Mouse (Mus musculus): ENCODE results near the gene Gng8. TPM values are rescaled to one million over a fixed set of nuclear protein-coding genes. Genes with fewer than 3 reads are reported as not detected.

Gene Gng8
- polyA plus RNA-seq, 2 experiments = 17.8 to 63.3 TPM

GRCm38 (mm10) chr7:16923283-16924036 is 31.9 kb downstream of the Gng8 start:
- under 1% methylated on average over 31 of the region's 57 CpGs for WGBS
- Histone ChIP-seq H3K27ac (replicated peaks; ENCODE audit: low read depth, low read length) (peak overlapping the region; percentile 99), H3K9me3 (ENCODE audit: control insufficient read depth, low read length) (no peaks in the 10 kb centered on the region), H3K9ac (ENCODE audit: low read depth, low read length, severe bottlenecking) (peak overlapping the region; percentile 84), H3K4me1 (ENCODE audit: control insufficient read depth, insufficient read depth, low read length) (peaks cover 32% of the 10 kb centered on the region), H3K4me3 (replicated peaks; ENCODE audit: low read length) (peak overlapping the region; percentile 99), H3K36me3 (ENCODE audit: control insufficient read depth, insufficient read depth, low read length) (peaks cover 17% of the 10 kb centered on the region), H3K27me3 (ENCODE audit: control insufficient read depth, insufficient read depth, low read length) (no peaks in the 10 kb centered on the region), H3K4me2 (replicated peaks; ENCODE audit: low read depth, low read length, severe bottlenecking) (peak overlapping the region; percentile 88)
- DNase-seq (ENCODE audit: low spot score) (no peak), ATAC-seq (ENCODE audit: low FRiP score, low read depth) (no peak)
- 0 out of 2 replicates have a peak, but pooled peaks have one; percentile 30 for TF ChIP-seq POLR2A (IDR thresholded peaks at IDR 0.05; ENCODE audit: borderline replicate concordance, extremely low read depth, insufficient read depth, insufficient read length)

GRCm38 (mm10) chr7:16924037-16924834 is 32.6 kb downstream of the Gng8 start, which contains the start of gene Calm3:
Gene Calm3, minus strand, starts transcription at chr7:16924114.
- peaks cover 32% of the 10 kb centered on the region for H3K4me1 ChIP-seq (ENCODE audit: control insufficient read depth, insufficient read depth, low read length)
- peak within 1 kb of the TSS; percentile 99 for H3K27ac ChIP-seq (replicated peaks; ENCODE audit: low read depth, low read length)
- no peaks in the 10 kb centered on the region for H3K27me3 ChIP-seq (ENCODE audit: control insufficient read depth, insufficient read depth, low read length)
- H3K36me3 ChIP-seq (ENCODE audit: control insufficient read depth, insufficient read depth, low read length) = peaks cover 9% of the 10 kb centered on the region; the same call in 1 of the 2 replicates
- H3K4me3 ChIP-seq (replicated peaks; ENCODE audit: low read length) = peak within 1 kb of the TSS; percentile 99
- H3K9me3 ChIP-seq (ENCODE audit: control insufficient read depth, low read length) = no peaks in the 10 kb centered on the region
- 2% methylated on average over 58 of the region's 64 CpGs for WGBS
- peak within 1 kb of the TSS; percentile 88 for H3K4me2 ChIP-seq (replicated peaks; ENCODE audit: low read depth, low read length, severe bottlenecking)
- DNase-seq (ENCODE audit: low spot score) (peak; percentile 98), ATAC-seq (ENCODE audit: low FRiP score, low read depth) (peak; percentile 94)
- peak; percentile 41; the same call in 1 of the 2 replicates for TF ChIP-seq POLR2A (IDR thresholded peaks at IDR 0.05; ENCODE audit: borderline replicate concordance, extremely low read depth, insufficient read depth, insufficient read length)
- H3K9ac ChIP-seq (ENCODE audit: low read depth, low read length, severe bottlenecking) = peak within 1 kb of the TSS; percentile 84

GRCm38 (mm10) chr7:16928341-16928740 is 36.8 kb downstream of the Gng8 start:
- no peak overlapping the region for H3K4me2 ChIP-seq (replicated peaks; ENCODE audit: low read depth, low read length, severe bottlenecking)
- H3K4me1 ChIP-seq (ENCODE audit: control insufficient read depth, insufficient read depth, low read length) = no peaks in the 10 kb centered on the region
- no peak overlapping the region for H3K27ac ChIP-seq (replicated peaks; ENCODE audit: low read depth, low read length)
- H3K9me3 ChIP-seq (ENCODE audit: control insufficient read depth, low read length) = no peaks in the 10 kb centered on the region
- ATAC-seq (ENCODE audit: low FRiP score, low read depth) = no peak
- TF ChIP-seq POLR2A (IDR thresholded peaks at IDR 0.05; ENCODE audit: borderline replicate concordance, extremely low read depth, insufficient read depth, insufficient read length) = no peak
- 49% methylated on average over 2 of the region's 2 CpGs for WGBS
- DNase-seq (ENCODE audit: low spot score) = no peak
- no peak overlapping the region for H3K9ac ChIP-seq (ENCODE audit: low read depth, low read length, severe bottlenecking)
- H3K4me3 ChIP-seq (replicated peaks; ENCODE audit: low read length) = no peak overlapping the region
- H3K27me3 ChIP-seq (ENCODE audit: control insufficient read depth, insufficient read depth, low read length) = no peaks in the 10 kb centered on the region
- no peaks in the 10 kb centered on the region for H3K36me3 ChIP-seq (ENCODE audit: control insufficient read depth, insufficient read depth, low read length)

GRCm38 (mm10) chr7:16930850-16931249 is 39.3 kb downstream of the Gng8 start:
- ATAC-seq (ENCODE audit: low FRiP score, low read depth) (no peak), DNase-seq (ENCODE audit: low spot score) (peak; percentile 87)
- Histone ChIP-seq H3K4me2 (replicated peaks; ENCODE audit: low read depth, low read length, severe bottlenecking) (no peak overlapping the region), H3K27ac (replicated peaks; ENCODE audit: low read depth, low read length) (no peak overlapping the region), H3K27me3 (ENCODE audit: control insufficient read depth, insufficient read depth, low read length) (no peaks in the 10 kb centered on the region), H3K4me3 (replicated peaks; ENCODE audit: low read length) (no peak overlapping the region), H3K36me3 (ENCODE audit: control insufficient read depth, insufficient read depth, low read length) (no peaks in the 10 kb centered on the region), H3K9ac (ENCODE audit: low read depth, low read length, severe bottlenecking) (no peak overlapping the region), H3K9me3 (ENCODE audit: control insufficient read depth, low read length) (no peaks in the 10 kb centered on the region), H3K4me1 (ENCODE audit: control insufficient read depth, insufficient read depth, low read length) (no peaks in the 10 kb centered on the region)
- TF ChIP-seq POLR2A (IDR thresholded peaks at IDR 0.05; ENCODE audit: borderline replicate concordance, extremely low read depth, insufficient read depth, insufficient read length) = no peak
- 9% methylated on average over 1 of the region's 1 CpGs for WGBS

- no peak for TF ChIP-seq POLR2A (IDR thresholded peaks at IDR 0.05; ENCODE audit: borderline replicate concordance, extremely low read depth, insufficient read depth, insufficient read length)
- no peak overlapping the region for H3K27ac ChIP-seq (replicated peaks; ENCODE audit: low read depth, low read length)
- no peaks in the 10 kb centered on the region for H3K9me3 ChIP-seq (ENCODE audit: control insufficient read depth, low read length)
- H3K9ac ChIP-seq (ENCODE audit: low read depth, low read length, severe bottlenecking) = no peak overlapping the region
- peak; percentile 94 for DNase-seq (ENCODE audit: low spot score)
- no peaks in the 10 kb centered on the region for H3K36me3 ChIP-seq (ENCODE audit: control insufficient read depth, insufficient read depth, low read length)
- H3K4me3 ChIP-seq (replicated peaks; ENCODE audit: low read length) = no peak overlapping the region
- no peaks in the 10 kb centered on the region for H3K27me3 ChIP-seq (ENCODE audit: control insufficient read depth, insufficient read depth, low read length)
- H3K4me2 ChIP-seq (replicated peaks; ENCODE audit: low read depth, low read length, severe bottlenecking) = no peak overlapping the region
- no peaks in the 10 kb centered on the region for H3K4me1 ChIP-seq (ENCODE audit: control insufficient read depth, insufficient read depth, low read length)
- WGBS = 18% methylated on average over 14 of the region's 14 CpGs
- peak; percentile 82 for ATAC-seq (ENCODE audit: low FRiP score, low read depth)
Measured at GRCm38 (mm10) chr7:16931968-16932627, 40.5 kb downstream of the Gng8 start.
